Mouse (Mus musculus) liver, embryonic 16.5 days (tissue): ENCODE data around the gene Gm10663. TPM values are rescaled to one million over a fixed set of nuclear protein-coding genes. Genes with fewer than 3 reads are reported as not detected.

Source experiments
- ATAC-seq: fragments of 200-750 bp; cut with Nextera tagmentation; 2 replicates; pipeline ENCODE4 v1.8.0; 2017; ENCODE audit warnings: low read depth, mild to moderate bottlenecking, moderate number of reproducible peaks, moderate library complexity
- H3K27ac ChIP-seq: fragments of 300-500 bp; sonication (generic); 2 replicates; pipeline ENCODE4 v1.5.1; 2014; ENCODE audit warnings: mild to moderate bottlenecking, low read length
- H3K27me3 ChIP-seq: fragments of 300-500 bp; sonication (generic); 2 replicates; pipeline ENCODE4 v1.6.1; 2014; ENCODE audit warnings: low read depth, low read length, mixed read lengths; ENCODE audit not compliant: control insufficient read depth, insufficient read depth
- H3K36me3 ChIP-seq: fragments of 300-500 bp; sonication (generic); 2 replicates; pipeline ENCODE4 v1.6.1; 2014; ENCODE audit warnings: mild to moderate bottlenecking; ENCODE audit not compliant: control insufficient read depth, insufficient read depth
- H3K4me1 ChIP-seq: fragments of 300-500 bp; sonication (generic); 2 replicates; pipeline ENCODE4 v1.6.1; 2014; ENCODE audit warnings: low read depth, low read length, mixed read lengths; ENCODE audit not compliant: control insufficient read depth
- H3K4me2 ChIP-seq: fragments of 300-500 bp; sonication (generic); 2 replicates; pipeline ENCODE4 v1.6.1; 2014; ENCODE audit warnings: low read depth, low read length, mixed read lengths
- H3K4me3 ChIP-seq: fragments of 300-500 bp; sonication (generic); 2 replicates; pipeline ENCODE4 v1.5.1; 2014; ENCODE audit warnings: low read depth, mild to moderate bottlenecking, low read length
- H3K9ac ChIP-seq: fragments of 300-500 bp; sonication (generic); 2 replicates; pipeline ENCODE4 v1.6.1; 2014; ENCODE audit warnings: low read depth, low read length
- H3K9me3 ChIP-seq: fragments of 300-500 bp; sonication (generic); replicated peaks from 2 replicates; pipeline ENCODE4 v1.6.1; 2016; ENCODE audit warnings: low read length; ENCODE audit not compliant: control insufficient read depth
- WGBS: fragments of 180-500 bp; shearing (Covaris S2); extraction: QIAGEN DNeasy Blood & Tissue Kit; methylation state at CpG from one replicate; pipeline ENCODE4 v1.1.7; 2014; ENCODE audit not compliant: insufficient replicate concordance; 5-methylcytosine and 5-hydroxymethylcytosine counted together
- polyA plus RNA-seq: library from polyadenylated mRNA; unstranded; fragments of >200 nt; fragmentation: Nextera tagmentation; extraction: Ambion mirVana; gene quantifications from 2 replicates; pipeline ENCODE4 v1.2.1, GENCODE M21; 2015

The Gm10663 gene
- polyA plus RNA-seq, 1 experiment from 2014 or later = not detected

DNA sequence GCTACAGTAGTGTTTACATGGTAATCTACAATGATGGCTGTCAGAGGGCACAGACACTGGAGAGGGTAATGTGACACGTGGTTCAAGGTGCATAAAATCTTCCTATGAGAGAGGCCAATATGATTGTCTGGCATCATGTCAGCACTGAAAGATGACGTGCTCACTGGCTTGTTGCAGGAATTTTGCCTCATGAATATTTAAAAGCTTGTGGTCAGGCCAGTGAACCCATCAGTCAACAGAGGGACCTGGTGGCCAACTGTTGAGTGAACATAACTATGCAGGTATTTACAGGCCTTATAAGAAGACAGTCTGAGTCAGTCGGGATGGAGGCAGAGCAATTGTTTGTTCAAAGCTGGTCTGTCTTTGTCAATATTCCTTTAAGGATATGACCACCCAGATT, 24.9 kb downstream of the Gm10663 start:
- Histone ChIP-seq H3K4me1 (no peaks in the 10 kb centered on the region), H3K9me3 (no peaks in the 10 kb centered on the region), H3K4me3 (no peak overlapping the region), H3K4me2 (no peak overlapping the region), H3K27ac (no peak overlapping the region), H3K9ac (no peak overlapping the region), H3K36me3 (no peaks in the 10 kb centered on the region), H3K27me3 (no peaks in the 10 kb centered on the region)
- WGBS = 42% methylated on average over 3 of the region's 3 CpGs
- no peak for ATAC-seq

GRCm38 (mm10) chr8:65103632-65104031, 28.8 kb downstream of the Gm10663 start:
- H3K27me3 ChIP-seq = no peaks in the 10 kb centered on the region
- no peaks in the 10 kb centered on the region for H3K4me1 ChIP-seq
- no peaks in the 10 kb centered on the region for H3K9me3 ChIP-seq
- ATAC-seq = no peak
- H3K36me3 ChIP-seq = no peaks in the 10 kb centered on the region
- no peak overlapping the region for H3K9ac ChIP-seq
- H3K27ac ChIP-seq = no peak overlapping the region
- H3K4me2 ChIP-seq = no peak overlapping the region
- WGBS = 74% methylated on average over 7 of the region's 7 CpGs
- H3K4me3 ChIP-seq = no peak overlapping the region

- H3K4me3 ChIP-seq = no peak overlapping the region
- H3K36me3 ChIP-seq = no peaks in the 10 kb centered on the region
Observed at GRCm38 (mm10) chr8:65104041-65104440, 29.2 kb downstream of the Gm10663 start.

GRCm38 (mm10) chr8:65107936-65108718, 33.3 kb downstream of the Gm10663 start:
- ATAC-seq = no peak
- WGBS = 82% methylated on average over 25 of the region's 25 CpGs
- H3K27me3 ChIP-seq = no peaks in the 10 kb centered on the region
- no peak overlapping the region for H3K27ac ChIP-seq
- no peak overlapping the region for H3K9ac ChIP-seq
- H3K4me1 ChIP-seq = no peaks in the 10 kb centered on the region
- no peak overlapping the region for H3K4me3 ChIP-seq
- H3K4me2 ChIP-seq = no peak overlapping the region
- no peaks in the 10 kb centered on the region for H3K36me3 ChIP-seq
- no peaks in the 10 kb centered on the region for H3K9me3 ChIP-seq

More at GRCm38 (mm10) chr8:65104041-65104440, 29.2 kb downstream of the Gm10663 start:
- H3K27me3 ChIP-seq = no peaks in the 10 kb centered on the region
- no peaks in the 10 kb centered on the region for H3K9me3 ChIP-seq
- no peak overlapping the region for H3K4me2 ChIP-seq
- WGBS = 39% methylated on average over 4 of the region's 4 CpGs
- H3K4me1 ChIP-seq = no peaks in the 10 kb centered on the region
- ATAC-seq = no peak
- H3K9ac ChIP-seq = no peak overlapping the region
- no peak overlapping the region for H3K27ac ChIP-seq

GRCm38 (mm10) chr8:65108936-65109335, 34.1 kb downstream of the Gm10663 start:
- 54% methylated on average over 6 of the region's 6 CpGs for WGBS
- Histone ChIP-seq H3K4me1 (no peaks in the 10 kb centered on the region), H3K9me3 (no peaks in the 10 kb centered on the region), H3K27ac (no peak overlapping the region), H3K4me2 (no peak overlapping the region), H3K27me3 (no peaks in the 10 kb centered on the region), H3K4me3 (no peak overlapping the region), H3K9ac (no peak overlapping the region), H3K36me3 (no peaks in the 10 kb centered on the region)
- no peak for ATAC-seq

DNA sequence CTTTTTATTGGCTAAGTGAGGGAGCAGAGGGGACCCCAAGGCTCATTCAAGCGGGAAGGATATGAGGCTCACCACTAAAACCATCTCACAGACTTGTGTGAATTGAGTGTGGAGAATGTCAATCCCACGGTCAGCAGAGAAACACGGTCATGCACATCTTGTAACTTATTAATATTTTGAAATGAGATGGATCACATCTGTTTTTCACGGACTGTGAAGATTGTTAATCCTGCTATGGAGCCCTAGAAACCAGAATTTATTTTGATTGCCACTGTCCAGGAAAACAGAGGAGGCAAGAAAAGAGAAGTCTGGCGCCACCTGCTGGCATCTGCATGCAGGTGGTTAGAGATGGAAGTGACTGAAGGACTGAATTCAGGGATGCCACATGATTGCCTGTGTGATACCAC, 35.5 kb downstream of the Gm10663 start:
- no peak overlapping the region for H3K4me2 ChIP-seq
- no peaks in the 10 kb centered on the region for H3K9me3 ChIP-seq
- H3K4me3 ChIP-seq = no peak overlapping the region
- no peaks in the 10 kb centered on the region for H3K36me3 ChIP-seq
- H3K9ac ChIP-seq = no peak overlapping the region
- no peak for ATAC-seq
- WGBS = 31% methylated on average over 5 of the region's 5 CpGs
- H3K4me1 ChIP-seq = no peaks in the 10 kb centered on the region
- no peak overlapping the region for H3K27ac ChIP-seq
- H3K27me3 ChIP-seq = no peaks in the 10 kb centered on the region

DNA sequence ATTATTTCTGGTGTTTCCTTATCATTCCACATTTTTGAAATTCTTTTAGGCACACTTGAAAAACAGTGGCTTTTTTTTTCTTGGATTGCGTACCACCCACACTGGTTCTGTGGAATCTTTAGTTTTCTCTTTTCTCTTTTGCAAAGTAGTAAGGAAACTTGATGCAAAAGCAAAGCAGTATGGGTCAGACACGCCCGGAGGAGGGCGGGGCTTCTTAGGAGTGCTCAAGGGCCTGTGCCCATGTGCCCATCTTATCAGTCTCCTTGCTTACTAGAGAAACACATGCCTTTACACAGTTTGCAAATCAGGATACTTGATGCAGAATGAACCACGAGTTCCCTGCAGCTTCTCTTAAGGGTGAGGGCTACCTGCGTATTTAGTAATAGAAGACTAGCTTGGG, 37.3 kb downstream of the Gm10663 start:
- Histone ChIP-seq H3K4me2 (no peak overlapping the region), H3K27ac (no peak overlapping the region), H3K27me3 (no peaks in the 10 kb centered on the region), H3K4me1 (no peaks in the 10 kb centered on the region), H3K9ac (no peak overlapping the region), H3K4me3 (no peak overlapping the region), H3K36me3 (no peaks in the 10 kb centered on the region), H3K9me3 (no peaks in the 10 kb centered on the region)
- whole genome bisulfite sequencing = 59% methylated on average over 6 of the region's 6 CpGs
- no peak for ATAC-seq

GRCm38 (mm10) chr8:65126014-65126413, 51.2 kb downstream of the Gm10663 start:
- Histone ChIP-seq H3K27me3 (no peaks in the 10 kb centered on the region), H3K9me3 (no peaks in the 10 kb centered on the region), H3K27ac (no peak overlapping the region), H3K9ac (no peak overlapping the region), H3K4me2 (no peak overlapping the region), H3K4me1 (no peaks in the 10 kb centered on the region), H3K4me3 (no peak overlapping the region), H3K36me3 (no peaks in the 10 kb centered on the region)
- 19% methylated on average over 1 of the region's 1 CpGs for WGBS
- no peak for ATAC-seq

- Histone ChIP-seq H3K9ac (no peak overlapping the region), H3K4me3 (no peak overlapping the region), H3K4me1 (no peaks in the 10 kb centered on the region), H3K27me3 (no peaks in the 10 kb centered on the region), H3K4me2 (no peak overlapping the region), H3K36me3 (no peaks in the 10 kb centered on the region), H3K9me3 (no peaks in the 10 kb centered on the region), H3K27ac (no peak overlapping the region)
- 43% methylated on average over 3 of the region's 3 CpGs for WGBS
- ATAC-seq = no peak
Observed at GRCm38 (mm10) chr8:65126454-65126853, 51.6 kb downstream of the Gm10663 start.
